Mouse (Mus musculus): ENCODE measurements around the gene H2-Q4.
"Not testable (repeated sequence)": the region's sequence is repeated elsewhere in the genome, so short reads cannot be mapped to it uniquely, and the experiment has no call there.

GRCm38 (mm10) chr17:35329714-35330113 lies 49.7 kb upstream of the H2-Q4 start:
- TF ChIP-seq CTCF (IDR thresholded peaks at IDR 0.05; ENCODE audit: low read depth, low read length) = 0 out of 2 replicates have a peak, but pooled peaks have one; percentile 9
- TF ChIP-seq POLR2A (IDR thresholded peaks at IDR 0.05; ENCODE audit: extremely low read depth, insufficient read depth, low read length) = not testable (repeated sequence)
